Mouse (Mus musculus) megakaryocyte, adult 5-6 weeks (primary cell): ENCODE results near the gene Mylk4. TPM values are rescaled to one million over a fixed set of nuclear protein-coding genes. Genes with fewer than 3 reads are reported as not detected.

ENCODE experiments used
- ATAC-seq: 2 replicates; pipeline ENCODE4 v1.8.0; 2016; ENCODE audit warnings: mild to moderate bottlenecking, inconsistent platforms; ENCODE audit not compliant: poor library complexity, severe bottlenecking
- total RNA-seq, 2 experiments: library from RNA; stranded (forward) in 1 of 2; stranded (reverse) in 1 of 2; fragments of 153-499, 151-499 nt in 1 of 2; fragments of 221-1000, 200-1000 nt in 1 of 2; gene quantifications; 2 replicates each; pipeline versions ENCODE4 v1.2.3 to v1.2.4; 2015 to 2017

The Mylk4 gene
- total RNA-seq (2015) (not detected in 2 replicates), total RNA-seq (2017) (not detected in 2 replicates)

DNA sequence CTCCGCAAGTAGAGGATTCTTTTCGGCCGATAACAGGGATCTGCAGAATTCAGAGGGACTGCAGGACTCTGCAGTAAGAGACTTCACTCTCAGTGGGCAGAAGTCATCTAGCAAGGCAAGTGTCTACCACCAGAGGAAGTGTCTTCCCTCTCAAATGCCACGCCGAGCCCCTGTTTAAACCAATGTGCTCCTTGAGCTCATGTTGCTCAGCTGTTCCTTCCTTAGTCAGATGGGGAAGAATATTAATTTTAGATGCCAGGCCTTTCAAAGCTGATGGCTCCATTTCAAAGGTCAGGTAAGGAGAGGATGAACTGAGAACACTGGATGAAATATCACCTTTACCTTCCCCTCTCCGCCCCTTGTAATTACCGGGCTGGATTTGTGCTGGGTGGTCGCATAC lies at the start of gene Mylk4:
Gene Mylk4, minus strand, starts transcription at position 139 of the 400 bp plus-strand sequence.
- no peak for ATAC-seq

DNA sequence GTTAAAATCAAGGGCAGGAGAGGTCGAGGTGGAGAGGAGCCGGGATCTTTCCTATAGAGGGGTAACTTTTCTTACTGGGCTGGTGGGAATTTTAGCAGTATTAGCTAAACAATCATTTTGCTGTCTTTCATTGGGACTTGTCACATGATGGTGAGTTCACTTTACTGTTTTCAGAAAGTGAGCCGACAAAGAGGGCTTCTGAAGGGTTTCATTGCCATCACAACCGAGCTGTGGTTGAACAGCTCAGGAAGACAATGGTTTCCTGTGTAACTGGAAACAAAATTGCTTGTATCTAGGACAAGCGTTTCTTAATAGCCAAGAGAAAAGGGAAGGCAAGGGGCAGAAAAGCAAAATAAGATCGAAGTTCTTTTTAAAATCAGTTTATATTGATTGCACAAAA lies 49.5 kb upstream of the Mylk4 start:
- ATAC-seq = 0 out of 2 replicates have a peak, but pooled peaks have one; percentile 20

DNA sequence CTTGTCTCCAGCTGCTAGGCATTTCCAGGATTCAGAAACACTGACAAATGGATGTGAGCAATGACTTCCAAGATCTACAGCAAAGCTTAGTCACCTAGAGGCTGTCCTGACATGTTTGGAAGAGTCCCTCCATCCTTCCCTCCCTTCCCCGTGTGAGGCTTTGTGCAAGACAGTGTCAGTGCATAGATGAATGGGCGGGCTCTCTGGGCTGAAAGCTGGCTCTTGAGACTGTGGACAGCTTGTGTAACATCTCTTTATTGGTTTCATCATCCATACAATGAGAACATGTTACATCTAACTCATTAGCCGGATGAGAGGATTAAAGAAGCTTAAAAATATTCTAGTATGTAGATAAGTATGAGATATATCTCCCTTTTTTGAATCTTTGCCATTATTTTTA lies 49.0 kb upstream of the Mylk4 start:
- ATAC-seq = peak; percentile 67

DNA sequence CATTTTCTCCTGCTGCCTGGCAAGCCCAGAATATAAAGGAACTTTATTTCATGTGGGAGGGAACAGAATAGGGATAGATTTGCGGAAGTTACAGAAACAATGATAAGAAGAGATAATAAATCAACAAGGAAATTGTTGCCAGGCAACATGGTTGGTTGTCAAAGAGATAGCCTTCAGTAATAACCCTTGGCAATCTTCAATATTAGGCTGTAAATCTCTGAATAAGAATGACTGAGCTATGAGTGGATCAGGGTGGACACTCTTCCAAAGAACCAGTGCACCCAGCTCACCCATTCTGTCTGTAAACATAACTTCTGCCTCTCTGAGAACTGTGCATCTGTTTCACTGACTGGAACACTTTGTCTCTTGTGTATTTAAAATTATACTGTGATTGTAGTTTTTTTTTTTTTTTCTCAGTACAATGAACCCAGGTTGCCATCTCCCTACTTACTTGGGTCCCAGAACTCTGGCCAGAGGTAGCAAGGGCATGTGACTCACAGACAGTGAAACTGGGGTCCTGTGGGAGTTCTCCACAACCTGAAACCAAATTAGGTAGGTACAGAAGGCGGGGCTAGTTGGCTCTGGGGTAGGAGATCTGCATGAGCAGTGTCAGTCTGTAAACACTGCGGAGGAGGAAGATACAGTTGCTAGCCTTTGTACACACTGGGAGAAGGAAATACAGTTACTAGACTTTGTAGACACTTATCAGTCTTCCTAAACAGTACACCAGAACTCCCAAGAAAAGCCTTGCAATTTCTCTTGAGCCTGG lies 47.9 kb upstream of the Mylk4 start:
- ATAC-seq = 0 out of 2 replicates have a peak, but pooled peaks have one; percentile 11

DNA sequence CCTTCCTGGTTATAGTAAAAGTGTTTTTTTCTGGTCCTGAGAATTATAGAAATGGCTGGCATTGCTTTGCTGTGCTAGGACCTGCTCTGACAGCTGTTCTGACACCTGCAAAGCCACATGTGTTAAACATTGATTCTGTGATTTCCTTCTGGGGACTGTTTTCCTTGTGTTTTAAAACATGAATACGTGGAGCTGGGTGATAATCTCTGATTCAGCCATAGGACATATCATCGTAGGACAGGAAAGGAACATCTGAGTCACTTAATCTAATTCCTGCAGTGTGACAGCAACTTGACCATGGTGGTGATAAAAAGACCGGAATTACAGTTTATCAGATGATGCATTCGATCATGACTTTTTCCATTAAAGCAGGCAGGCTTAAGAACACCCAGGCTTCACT lies 45.1 kb upstream of the Mylk4 start:
- no peak for ATAC-seq

DNA sequence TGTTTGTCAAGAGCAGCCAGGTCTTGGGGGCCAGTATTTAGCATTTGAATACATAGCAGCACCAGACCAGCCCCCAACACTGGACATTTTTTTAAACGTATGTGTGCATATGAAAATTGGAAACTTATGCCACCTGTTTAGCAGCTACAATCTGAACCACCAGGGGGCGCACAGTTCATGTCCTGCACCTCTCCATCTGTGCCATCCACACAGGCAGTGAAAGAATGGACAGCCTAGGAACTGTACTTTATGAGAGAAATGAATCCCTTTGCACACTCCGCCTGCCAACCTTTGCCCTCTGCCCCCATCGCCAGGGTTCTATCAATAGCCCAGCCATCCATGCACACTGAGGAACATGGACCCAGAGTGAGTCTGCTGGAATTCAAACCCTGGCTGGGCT lies 44.2 kb upstream of the Mylk4 start:
- peak; percentile 62 for ATAC-seq

DNA sequence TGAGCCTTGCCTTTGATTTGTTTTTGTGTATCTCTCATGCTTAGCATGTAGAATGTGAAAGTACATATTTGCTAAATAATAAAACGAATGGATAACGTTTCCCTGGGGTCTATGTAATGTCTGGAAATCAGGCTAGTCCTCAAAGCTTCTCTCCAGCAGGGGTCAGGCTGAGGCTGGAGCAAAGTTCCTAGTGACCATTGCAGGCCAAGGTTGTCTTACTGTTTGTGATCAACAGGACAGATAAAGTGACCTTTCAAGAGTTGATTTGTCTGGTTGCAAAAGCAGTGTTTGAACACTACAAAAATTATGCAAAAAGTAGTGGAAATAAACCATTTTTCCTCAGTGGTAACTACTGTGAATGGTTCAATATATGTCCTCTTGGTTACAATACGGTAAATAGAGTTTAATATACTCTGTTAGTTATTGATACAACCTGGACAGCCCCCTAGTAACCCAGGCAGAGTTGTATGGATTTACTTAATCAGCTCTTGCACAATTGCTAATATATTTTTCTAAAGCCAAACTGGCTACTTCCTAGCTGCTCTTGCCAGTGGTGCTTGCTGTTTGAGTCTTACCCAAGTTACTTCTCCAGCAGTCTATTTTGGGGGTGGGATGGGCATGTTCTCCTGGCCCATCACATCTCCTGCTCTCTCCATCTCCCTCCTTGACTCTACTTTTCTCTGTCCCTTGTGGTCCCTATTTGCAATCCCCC lies 43.5 kb upstream of the Mylk4 start:
- peak; percentile 34; the same call in 1 of the 2 replicates for ATAC-seq

DNA sequence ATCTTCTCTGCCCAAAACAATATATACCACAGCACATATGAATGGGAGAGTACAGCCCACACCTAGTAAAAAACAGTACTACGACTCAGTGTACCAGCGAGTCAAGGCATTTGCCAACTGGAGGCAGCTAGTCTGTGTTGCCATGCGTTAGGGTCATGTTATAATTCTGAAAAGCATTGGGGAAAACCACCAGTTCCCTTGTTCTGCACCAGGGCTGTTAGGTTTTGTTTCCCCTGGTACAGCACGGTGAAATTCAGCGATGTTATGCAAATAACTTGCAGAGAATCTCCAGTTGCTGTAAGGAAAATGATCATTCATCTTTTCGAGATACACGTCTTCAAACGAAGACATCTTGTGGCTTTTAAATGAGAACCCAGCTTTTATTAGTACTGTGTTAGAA lies 41.8 kb upstream of the Mylk4 start:
- no peak for ATAC-seq

DNA sequence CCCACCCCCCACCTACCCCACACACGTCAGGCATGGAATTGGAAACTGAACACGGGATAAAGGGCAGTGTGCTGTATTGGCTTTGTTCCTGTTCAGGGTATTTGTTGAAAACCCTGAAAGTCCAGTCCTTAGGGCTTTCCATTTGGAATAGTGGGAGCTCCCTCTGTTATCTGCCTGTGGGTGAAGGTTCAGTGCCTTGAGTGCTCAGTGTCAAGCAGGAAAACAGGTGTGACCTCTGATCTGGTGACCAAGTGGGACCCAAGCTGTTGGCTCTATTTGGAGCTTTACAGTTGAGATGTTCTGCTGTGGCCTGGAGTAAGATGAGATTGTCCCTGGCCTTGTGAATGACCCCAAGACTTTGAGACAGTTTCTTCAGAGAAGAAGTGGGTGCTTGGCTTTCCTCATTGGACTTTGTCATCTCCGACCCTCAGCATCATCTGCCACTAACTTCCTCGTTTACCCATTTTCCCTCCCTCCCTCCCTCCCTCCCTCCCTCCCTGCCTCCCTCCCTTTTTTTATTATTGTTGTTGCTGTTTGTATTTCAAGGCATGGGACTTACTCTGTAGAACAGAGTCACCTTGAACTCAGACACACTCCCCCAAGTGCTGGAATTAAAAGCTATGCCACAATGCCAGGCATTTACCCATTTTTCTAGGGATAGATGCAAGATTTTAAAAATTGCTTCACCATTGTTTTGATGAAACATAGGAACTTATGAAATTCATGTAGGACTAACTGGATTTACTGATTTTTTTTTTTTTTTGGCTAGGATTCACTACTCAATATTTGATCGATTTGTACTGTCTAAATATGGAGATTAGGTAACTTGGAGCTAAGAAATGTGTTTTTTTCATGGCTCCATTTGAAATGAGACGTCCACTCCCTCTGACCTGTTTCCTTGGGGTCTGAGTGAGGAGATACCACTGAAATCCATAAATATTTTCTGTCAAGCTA lies 40.9 kb upstream of the Mylk4 start:
- ATAC-seq = no peak

DNA sequence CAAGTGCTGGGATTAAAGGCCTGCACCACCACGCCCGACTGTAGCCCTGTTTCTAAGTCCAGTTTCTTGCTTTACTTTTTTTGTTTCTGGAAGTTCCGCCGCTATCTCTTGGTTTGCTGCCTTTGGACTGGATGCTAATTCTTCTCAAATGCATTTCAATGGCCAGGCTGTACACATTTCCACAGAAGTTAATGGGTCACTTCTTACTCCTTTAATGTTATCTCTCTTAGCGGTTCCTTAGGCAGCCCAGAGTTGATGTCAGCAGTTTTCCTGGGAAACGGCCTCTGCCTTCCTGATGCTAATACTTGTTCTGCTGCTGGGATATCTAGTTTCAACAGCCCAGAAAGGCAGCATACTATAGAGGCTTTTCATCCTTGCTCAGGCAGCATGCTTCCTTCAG lies 39.4 kb upstream of the Mylk4 start:
- ATAC-seq = no peak

DNA sequence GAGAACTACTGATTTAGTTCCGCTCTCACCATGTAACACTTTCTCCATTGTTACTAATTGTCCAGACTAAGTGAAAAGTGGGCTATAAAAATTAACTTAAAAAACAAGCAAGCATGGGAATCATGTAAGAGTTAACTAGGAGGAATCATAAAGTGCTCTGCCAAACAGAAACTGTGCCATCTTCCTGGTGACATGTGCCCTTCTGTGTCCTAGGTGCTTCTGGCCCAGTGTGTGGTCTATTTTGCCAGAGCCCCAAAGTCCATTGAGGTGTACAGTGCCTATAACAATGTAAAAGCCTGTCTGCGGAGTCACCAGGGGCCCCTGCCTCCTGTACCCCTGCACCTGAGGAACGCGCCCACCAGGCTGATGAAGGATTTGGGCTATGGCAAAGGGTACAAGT lies 37.9 kb upstream of the Mylk4 start:
- no peak for ATAC-seq

DNA sequence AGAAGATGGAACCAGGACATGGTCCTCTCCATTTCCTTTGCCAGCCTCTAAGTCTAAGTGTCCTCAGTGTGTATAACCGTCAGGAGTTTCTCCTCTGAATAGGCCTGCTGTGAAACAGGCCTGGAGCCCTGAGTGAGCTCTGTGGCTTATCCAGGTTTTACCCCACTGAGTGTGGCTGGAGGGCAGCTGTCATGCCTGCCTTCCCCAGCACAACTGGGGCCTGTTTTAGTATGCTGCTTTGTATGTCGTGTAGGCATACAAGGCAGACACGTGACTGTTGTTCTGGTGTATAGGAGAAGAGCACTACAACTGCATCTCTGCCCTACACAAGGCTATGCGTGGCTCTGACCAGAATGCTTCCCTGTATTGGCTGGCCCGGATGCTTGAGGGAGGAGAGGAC lies 36.2 kb upstream of the Mylk4 start:
- ATAC-seq = no peak

DNA sequence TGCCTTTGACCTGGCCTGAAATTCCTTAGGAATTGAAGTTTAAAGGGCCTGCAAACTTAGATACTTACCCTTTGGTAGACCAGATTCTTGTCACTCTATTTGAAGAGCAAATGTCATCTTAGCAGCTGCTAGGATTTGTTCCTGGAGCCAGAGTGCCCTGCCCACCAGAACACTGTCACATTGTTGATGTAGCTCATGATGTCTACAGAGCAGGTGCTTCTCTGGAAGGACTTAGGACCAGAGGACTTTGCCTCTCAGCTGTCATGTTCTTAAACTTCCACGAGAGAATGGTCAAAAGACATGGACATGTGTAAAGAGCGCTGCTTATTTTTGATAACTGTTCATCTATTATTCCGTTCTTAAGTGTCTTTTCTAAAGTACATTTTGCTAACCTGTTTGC lies 35.5 kb upstream of the Mylk4 start:
- ATAC-seq = no peak

DNA sequence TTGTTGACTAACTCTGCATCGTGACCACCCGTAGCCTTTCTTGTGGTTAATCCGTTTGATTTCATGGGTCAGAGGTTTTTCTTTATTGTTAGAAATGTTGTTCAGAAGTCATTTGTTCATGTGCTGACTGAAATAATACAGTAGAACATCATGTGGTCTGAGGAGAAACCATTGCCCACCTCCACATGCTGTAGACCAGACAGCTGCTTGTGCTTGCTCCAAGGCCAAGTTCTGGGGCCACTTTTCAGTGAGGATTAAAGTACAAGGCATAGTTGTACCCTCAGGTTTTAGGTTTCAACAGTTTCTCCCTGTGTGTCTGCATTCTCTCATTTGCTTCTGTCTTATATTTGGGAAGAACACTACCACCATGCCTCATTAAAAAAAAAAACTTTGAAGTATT lies 23.9 kb upstream of the Mylk4 start:
- no peak for ATAC-seq

DNA sequence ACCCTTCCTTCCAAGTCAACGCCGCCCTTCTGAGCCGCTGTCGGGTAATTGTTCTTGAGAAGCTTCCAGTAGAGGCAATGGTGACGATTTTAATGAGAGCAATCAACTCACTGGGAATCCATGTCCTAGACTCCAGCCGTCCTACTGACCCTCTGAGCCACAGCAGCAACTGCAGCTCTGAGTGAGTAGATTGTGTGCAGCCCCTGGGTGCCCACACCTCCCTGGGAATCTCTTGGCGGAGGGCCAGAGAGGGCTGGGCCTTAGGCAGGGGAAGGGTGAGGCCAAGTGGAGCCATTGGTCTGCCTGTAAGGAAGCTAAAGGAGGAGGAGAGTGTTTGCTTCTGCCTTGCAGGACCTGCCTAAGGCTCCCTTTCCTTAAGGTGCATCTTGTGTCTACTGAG lies 23.1 kb upstream of the Mylk4 start:
- ATAC-seq = no peak

DNA sequence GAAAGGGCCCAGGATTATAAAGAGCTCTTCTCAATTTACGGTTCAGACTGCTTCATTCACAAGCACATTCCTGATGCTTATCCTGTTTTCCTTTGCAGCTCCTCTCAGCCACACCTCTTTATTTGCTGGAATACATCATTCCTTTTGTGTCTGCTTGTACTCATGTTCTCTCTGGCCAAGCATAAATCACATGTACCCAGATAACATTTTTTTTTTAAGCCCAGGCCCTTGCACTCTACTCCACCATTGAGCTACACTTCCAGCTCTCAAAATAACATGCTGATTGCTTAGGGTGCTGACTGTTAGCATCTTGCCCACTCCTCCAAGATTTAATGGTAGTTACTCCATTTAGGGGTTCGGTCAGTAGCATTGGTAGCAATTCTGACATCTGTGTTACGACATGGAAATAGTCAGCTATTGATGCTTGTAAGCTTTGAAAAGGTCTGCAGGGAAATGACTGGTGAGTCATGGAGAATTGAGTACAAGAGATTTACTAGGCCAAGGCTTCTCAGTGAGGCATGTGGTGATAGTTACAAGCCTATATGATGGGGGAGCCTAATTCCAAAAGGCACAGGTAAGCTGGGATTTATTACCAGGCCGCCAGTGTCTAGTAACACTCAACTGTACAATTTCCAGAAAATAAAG lies 20.1 kb upstream of the Mylk4 start:
- ATAC-seq = no peak

DNA sequence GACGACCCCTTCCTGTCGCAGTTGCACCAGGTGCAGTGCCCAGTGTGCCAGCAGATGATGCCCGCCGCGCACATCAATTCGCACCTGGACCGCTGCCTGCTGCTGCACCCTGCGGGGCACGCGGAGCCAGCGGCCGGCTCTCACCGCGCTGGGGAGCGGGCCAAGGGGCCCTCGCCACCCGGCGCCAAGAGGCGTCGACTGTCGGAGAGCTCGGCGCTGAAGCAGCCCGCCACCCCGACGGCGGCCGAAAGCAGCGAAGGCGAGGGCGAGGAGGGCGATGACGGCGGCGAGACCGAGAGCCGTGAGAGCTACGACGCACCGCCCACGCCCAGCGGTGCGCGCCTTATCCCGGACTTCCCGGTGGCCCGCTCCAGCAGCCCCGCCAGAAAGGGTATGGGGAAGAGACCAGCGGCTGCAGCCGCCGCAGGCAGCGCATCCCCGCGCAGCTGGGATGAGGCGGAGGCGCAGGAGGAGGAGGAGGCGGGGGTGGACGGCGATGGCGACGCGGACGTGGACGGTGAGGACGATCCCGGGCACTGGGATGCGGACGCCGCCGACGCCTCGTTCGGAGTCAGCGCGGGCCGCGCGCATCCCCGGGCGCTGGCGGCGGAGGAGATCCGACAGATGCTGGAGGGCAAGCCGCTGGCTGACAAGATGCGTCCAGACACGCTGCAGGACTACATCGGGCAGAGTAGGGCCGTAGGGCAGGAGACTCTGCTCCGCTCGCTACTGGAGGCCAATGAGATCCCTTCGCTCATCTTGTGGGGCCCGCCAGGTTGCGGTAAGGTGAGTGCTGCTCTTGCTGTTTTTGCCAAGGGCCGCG lies 18.7 kb upstream of the Mylk4 start, which contains the start of gene D930007J09Rik:
Gene D930007J09Rik, minus strand, starts transcription at position 591 of the 823 bp plus-strand sequence.
- ATAC-seq = peak; percentile 23

DNA sequence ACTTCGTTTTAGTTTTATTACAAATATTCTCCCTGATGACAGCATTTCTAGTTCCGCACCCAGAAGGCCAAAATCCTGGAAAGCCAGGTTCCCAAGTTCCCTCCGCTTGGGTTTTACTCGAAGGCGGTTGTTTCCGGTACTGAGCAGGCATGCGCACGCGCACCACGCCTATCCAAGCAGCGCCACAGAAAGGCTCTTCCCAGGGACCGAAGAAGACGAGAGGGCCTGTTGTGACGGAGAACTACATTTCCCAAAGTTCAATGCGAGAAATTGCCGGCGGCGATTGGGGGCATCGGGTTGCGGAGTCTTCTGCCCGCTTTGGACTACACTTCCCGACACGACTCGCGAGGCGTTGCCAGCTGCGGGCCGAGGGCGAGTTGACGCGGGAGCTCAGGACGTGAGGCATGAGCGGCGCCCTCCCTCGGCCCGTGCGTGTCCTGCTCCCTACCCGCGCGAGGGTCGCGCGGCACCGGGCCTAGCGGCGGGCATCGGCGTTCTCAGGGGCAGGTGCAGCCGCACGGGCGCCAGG lies 18.0 kb upstream of the Mylk4 start, which contains the start of gene Wrnip1:
Gene Wrnip1, plus strand, starts transcription at position 346 of the 529 bp plus-strand sequence.
- peak; percentile 92 for ATAC-seq

DNA sequence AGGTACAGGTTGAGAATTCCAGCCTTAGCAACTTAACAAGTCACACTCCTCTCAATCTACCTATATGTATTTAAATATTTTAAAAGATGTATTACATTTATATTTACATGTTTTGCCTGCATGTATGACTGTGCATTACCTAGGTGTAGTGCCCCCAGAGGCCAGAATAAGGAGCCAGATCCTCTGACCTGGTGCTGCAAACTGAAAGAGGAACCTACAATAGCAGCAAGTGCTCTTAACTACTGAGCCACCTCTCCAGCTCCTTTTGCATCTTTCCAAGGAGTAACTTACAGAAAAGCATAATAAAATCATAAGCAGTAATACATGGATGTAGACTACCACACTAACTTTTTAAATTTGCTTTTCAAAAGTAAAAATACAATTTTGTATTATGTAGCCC lies 17.1 kb upstream of the Mylk4 start:
- ATAC-seq = peak; percentile 52
